Mouse (Mus musculus): ENCODE measurements around the gene Senp1.
A peak's percentile ranks its signal among the peaks of the same experiment; 100 is the strongest.

Gene Senp1

GRCm38 (mm10) chr15:98048918-98049700, 44.4 kb downstream of the Senp1 start:
- no peak for DNase-seq (ENCODE audit: low spot score)

- no peak for DNase-seq (ENCODE audit: low spot score)
Observed at GRCm38 (mm10) chr15:98044387-98044786, 49.2 kb downstream of the Senp1 start.

GRCm38 (mm10) chr15:98043967-98044366, 49.6 kb downstream of the Senp1 start:
- DNase-seq (ENCODE audit: low spot score) = no peak

GRCm38 (mm10) chr15:98042508-98042907, 51.0 kb downstream of the Senp1 start:
- peak; percentile 44 for DNase-seq (ENCODE audit: low spot score)

GRCm38 (mm10) chr15:98039682-98040081, 53.9 kb downstream of the Senp1 start:
- no peak for DNase-seq (ENCODE audit: low spot score)

- no peak for DNase-seq (ENCODE audit: low spot score)
Observed at GRCm38 (mm10) chr15:98036578-98036977, 57.0 kb downstream of the Senp1 start.

- DNase-seq (ENCODE audit: low spot score) = no peak
Observed at GRCm38 (mm10) chr15:98035076-98035755, 58.3 kb downstream of the Senp1 start.

- no peak for DNase-seq (ENCODE audit: low spot score)
Observed at GRCm38 (mm10) chr15:98033233-98033748, 60.3 kb downstream of the Senp1 start.

- no peak for DNase-seq (ENCODE audit: low spot score)
Observed at GRCm38 (mm10) chr15:98029798-98030197, 63.7 kb downstream of the Senp1 start.

GRCm38 (mm10) chr15:98026967-98027904, 66.3 kb downstream of the Senp1 start:
- DNase-seq (ENCODE audit: low spot score) = no peak

- DNase-seq (ENCODE audit: low spot score) = no peak
Observed at GRCm38 (mm10) chr15:98025611-98026010, 67.9 kb downstream of the Senp1 start.

- no peak for DNase-seq (ENCODE audit: low spot score)
Observed at GRCm38 (mm10) chr15:98023137-98023536, 70.4 kb downstream of the Senp1 start.

GRCm38 (mm10) chr15:98021886-98022285, 71.7 kb downstream of the Senp1 start:
- no peak for DNase-seq (ENCODE audit: low spot score)

GRCm38 (mm10) chr15:98019047-98019446, 74.5 kb downstream of the Senp1 start:
- DNase-seq (ENCODE audit: low spot score) = no peak

GRCm38 (mm10) chr15:98017925-98018324, 75.6 kb downstream of the Senp1 start:
- no peak for DNase-seq (ENCODE audit: low spot score)

- no peak for DNase-seq (ENCODE audit: low spot score)
Observed at GRCm38 (mm10) chr15:98012810-98013209, 80.7 kb downstream of the Senp1 start.

GRCm38 (mm10) chr15:98005181-98005580, 88.4 kb downstream of the Senp1 start:
- no peak for DNase-seq (ENCODE audit: low spot score)

GRCm38 (mm10) chr15:98004740-98005159, 88.8 kb downstream of the Senp1 start:
- DNase-seq (ENCODE audit: low spot score) = no peak

GRCm38 (mm10) chr15:98003822-98004739, 89.5 kb downstream of the Senp1 start, which contains the start of gene Col2a1:
TSS of gene Col2a1 (minus strand) at chr15:98004695.
- DNase-seq (ENCODE audit: low spot score) = no peak

GRCm38 (mm10) chr15:98002991-98003821, 90.3 kb downstream of the Senp1 start:
- peak; percentile 70 for DNase-seq (ENCODE audit: low spot score)

All from testis, postnatal 10 days (tissue).